Mouse (Mus musculus): ENCODE measurements around the gene Gm10945.

The Gm10945 gene

GRCm38 (mm10) chr10:6761287-6761811, at the start of gene Gm10945:
Gene Gm10945, minus strand, starts transcription at chr10:6761761.
- no peak for DNase-seq (ENCODE audit: low read depth)

GRCm38 (mm10) chr10:6790226-6790625, 28.7 kb upstream of the Gm10945 start:
- no peak for DNase-seq (ENCODE audit: low read depth)

GRCm38 (mm10) chr10:6788517-6789237, 27.1 kb upstream of the Gm10945 start:
- peak; percentile 9 for DNase-seq (ENCODE audit: low read depth)

- no peak for DNase-seq (ENCODE audit: low read depth)
Observed at GRCm38 (mm10) chr10:6758206-6758605, 3.4 kb downstream of the Gm10945 start, which contains the start of gene Oprm1. Gene Oprm1, plus strand, starts transcription at chr10:6758506.

GRCm38 (mm10) chr10:6753375-6753774, 8.2 kb downstream of the Gm10945 start:
- DNase-seq (ENCODE audit: low read depth) = peak; percentile 26

GRCm38 (mm10) chr10:6728469-6728868, 33.1 kb downstream of the Gm10945 start:
- DNase-seq (ENCODE audit: low read depth) = no peak

- no peak for DNase-seq (ENCODE audit: low read depth)
Observed at GRCm38 (mm10) chr10:6723765-6724164, 37.8 kb downstream of the Gm10945 start.

GRCm38 (mm10) chr10:6717181-6717948, 44.2 kb downstream of the Gm10945 start:
- DNase-seq (ENCODE audit: low read depth) = peak; percentile 53

GRCm38 (mm10) chr10:6705226-6705885, 56.2 kb downstream of the Gm10945 start:
- DNase-seq (ENCODE audit: low read depth) = no peak

GRCm38 (mm10) chr10:6694218-6694850, 67.2 kb downstream of the Gm10945 start:
- DNase-seq (ENCODE audit: low read depth) = peak; percentile 26
